Mouse (Mus musculus) myocyte (in vitro differentiated cells): ENCODE data around the gene Fnbp1l.

ENCODE experiments used
- CEBPB ChIP-seq: IDR thresholded peaks from 2 replicates; pipeline ENCODE4 v1.6.1; 2011; ENCODE audit warnings: mild to moderate bottlenecking, moderate library complexity; ENCODE audit not compliant: poor library complexity, insufficient read depth, severe bottlenecking
- E2F4 ChIP-seq: IDR thresholded peaks from one replicate; pipeline ENCODE4 v1.6.1; 2011; ENCODE audit warnings: mild to moderate bottlenecking, control low read depth, moderate library complexity; ENCODE audit not compliant: insufficient read depth
- MAX ChIP-seq: IDR thresholded peaks from one replicate; pipeline ENCODE4 v1.6.1; 2011; ENCODE audit warnings: low read depth, mild to moderate bottlenecking, control low read depth
- MYOD1 ChIP-seq, 3 experiments: IDR thresholded peaks; one replicate each; pipeline ENCODE4 v1.6.1; 2011; ENCODE audit warnings: control low read depth in 2 of 3, low read depth in 2 of 3, mild to moderate bottlenecking in 2 of 3, moderate library complexity in 1 of 3; ENCODE audit not compliant: insufficient read length in 2 of 3, control insufficient read depth in 1 of 3
- MYOG ChIP-seq, 3 experiments: IDR thresholded peaks; one replicate each; pipeline ENCODE4 v1.6.1; 2011; ENCODE audit warnings: control low read depth in 2 of 3, low read depth in 2 of 3, mild to moderate bottlenecking in 2 of 3; ENCODE audit not compliant: insufficient read length in 2 of 3, control insufficient read depth in 1 of 3, insufficient read depth in 1 of 3
- POLR2A ChIP-seq: IDR thresholded peaks from one replicate; pipeline ENCODE4 v1.6.1; 2011; ENCODE audit warnings: low read depth, mild to moderate bottlenecking, control low read depth, moderate library complexity; ENCODE audit not compliant: insufficient read length
- POLR2AphosphoS2 ChIP-seq: IDR thresholded peaks from one replicate; pipeline ENCODE4 v1.6.1; 2011; ENCODE audit warnings: low read depth, control low read depth; ENCODE audit not compliant: insufficient read length
- REST ChIP-seq: IDR thresholded peaks from one replicate; pipeline ENCODE4 v1.6.1; 2011; ENCODE audit warnings: mild to moderate bottlenecking, control low read depth, moderate library complexity; ENCODE audit not compliant: insufficient read depth, insufficient read length
- SRF ChIP-seq: IDR thresholded peaks from one replicate; pipeline ENCODE4 v1.6.1; 2011; ENCODE audit warnings: low read depth; ENCODE audit not compliant: control insufficient read depth, insufficient read length
- TCF12 ChIP-seq: IDR thresholded peaks from one replicate; pipeline ENCODE4 v1.6.1; 2011; ENCODE audit warnings: mild to moderate bottlenecking, control low read depth; ENCODE audit not compliant: poor library complexity, insufficient read depth, severe bottlenecking
- USF1 ChIP-seq: IDR thresholded peaks from one replicate; pipeline ENCODE4 v1.6.1; 2011; ENCODE audit warnings: low read depth, mild to moderate bottlenecking, control low read depth, moderate library complexity

GRCm38 (mm10) chr3:122520875-122521274 lies 98.6 kb downstream of the Fnbp1l start:
- no peak for TF ChIP-seq POLR2A
- no peak for TF ChIP-seq MAX
- TF ChIP-seq TCF12, result no peak
- TF ChIP-seq USF1, result no peak
- no peak for TF ChIP-seq E2F4
- peak in 2 of 3 experiments; percentile 1 to 2 for TF ChIP-seq MYOD1 (IDR thresholded peaks at IDR 0.05; ENCODE audit: control insufficient read depth in 1 of 3, insufficient read length in 2 of 3, low read depth in 2 of 3)
- no peak for TF ChIP-seq POLR2AphosphoS2
- no peak for TF ChIP-seq MYOG (IDR thresholded peaks at IDR 0.05; ENCODE audit: control insufficient read depth in 1 of 3, insufficient read depth in 1 of 3, insufficient read length in 2 of 3, low read depth in 2 of 3)
- no peak for TF ChIP-seq REST
- TF ChIP-seq SRF, result no peak
- TF ChIP-seq CEBPB, result no peak
